Mouse (Mus musculus) embryo, embryonic 10 days (tissue): Measurements from ENCODE around the gene Rptor.

Source experiments
- DNase-seq: peaks from one replicate; pipeline ENCODE4 v3.0.0-alpha.2; 2015; ENCODE audit warnings: low spot score

The Rptor gene

DNA sequence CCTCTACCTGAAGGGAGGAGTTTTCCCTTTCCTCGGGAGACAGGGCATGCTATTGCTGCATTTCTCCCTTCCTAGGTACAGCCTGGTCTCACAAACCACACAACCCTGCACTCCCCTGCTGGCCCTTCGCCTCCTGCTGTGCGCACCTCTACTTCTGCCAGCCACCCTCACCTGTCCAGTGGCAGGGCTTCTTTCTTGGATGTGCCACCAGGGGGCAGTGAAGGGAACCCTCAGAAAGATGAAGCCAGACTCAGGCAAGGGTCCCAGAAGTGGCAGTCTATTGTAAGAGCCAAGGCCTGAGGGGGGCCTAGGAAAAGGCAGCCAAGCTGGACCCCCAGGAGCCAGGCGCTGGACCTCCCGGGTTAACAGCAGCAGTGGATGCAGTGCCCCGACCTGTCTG, 332.8 kb downstream of the Rptor start:
- DNase-seq = peak; percentile 79

DNA sequence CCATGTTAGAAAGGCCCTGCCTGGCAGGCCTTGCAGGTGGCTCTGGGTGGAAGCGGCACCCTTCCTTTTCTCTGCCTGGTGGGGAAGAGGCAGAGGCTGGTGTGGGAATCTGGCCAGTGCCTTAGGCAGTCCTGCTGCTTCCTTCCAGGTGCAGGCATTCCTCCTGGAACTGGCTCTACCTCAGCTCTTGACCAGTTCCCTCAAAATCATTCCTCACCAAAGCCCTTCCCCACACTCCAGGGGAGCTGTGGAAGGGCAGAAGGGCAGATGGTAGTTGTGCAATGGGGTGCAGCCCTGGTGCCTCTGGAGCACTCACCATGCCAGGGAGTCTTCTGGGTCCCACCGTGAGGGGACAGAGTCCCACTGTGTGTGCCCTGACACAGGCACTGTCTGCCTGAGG, 333.8 kb downstream of the Rptor start:
- no peak for DNase-seq

DNA sequence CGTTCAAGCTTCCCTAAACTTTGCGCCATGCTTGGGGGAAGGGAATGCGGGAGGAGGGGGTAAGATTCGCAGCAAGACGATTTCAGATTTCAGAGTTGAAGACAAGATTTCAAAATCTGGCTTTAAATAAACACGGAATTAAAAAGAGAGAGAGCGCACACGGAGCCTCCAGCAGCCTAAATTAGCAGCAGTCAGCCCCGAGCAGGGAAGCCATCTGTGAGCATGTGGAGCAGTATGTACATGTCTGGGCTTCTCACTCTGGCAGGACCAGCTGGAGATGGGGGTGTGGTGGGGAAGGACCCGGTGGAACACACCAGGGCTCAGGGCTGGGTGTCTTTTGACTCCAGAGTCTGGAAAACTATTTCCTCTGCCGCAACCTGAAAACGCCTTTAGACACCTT, 334.5 kb downstream of the Rptor start:
- no peak for DNase-seq

DNA sequence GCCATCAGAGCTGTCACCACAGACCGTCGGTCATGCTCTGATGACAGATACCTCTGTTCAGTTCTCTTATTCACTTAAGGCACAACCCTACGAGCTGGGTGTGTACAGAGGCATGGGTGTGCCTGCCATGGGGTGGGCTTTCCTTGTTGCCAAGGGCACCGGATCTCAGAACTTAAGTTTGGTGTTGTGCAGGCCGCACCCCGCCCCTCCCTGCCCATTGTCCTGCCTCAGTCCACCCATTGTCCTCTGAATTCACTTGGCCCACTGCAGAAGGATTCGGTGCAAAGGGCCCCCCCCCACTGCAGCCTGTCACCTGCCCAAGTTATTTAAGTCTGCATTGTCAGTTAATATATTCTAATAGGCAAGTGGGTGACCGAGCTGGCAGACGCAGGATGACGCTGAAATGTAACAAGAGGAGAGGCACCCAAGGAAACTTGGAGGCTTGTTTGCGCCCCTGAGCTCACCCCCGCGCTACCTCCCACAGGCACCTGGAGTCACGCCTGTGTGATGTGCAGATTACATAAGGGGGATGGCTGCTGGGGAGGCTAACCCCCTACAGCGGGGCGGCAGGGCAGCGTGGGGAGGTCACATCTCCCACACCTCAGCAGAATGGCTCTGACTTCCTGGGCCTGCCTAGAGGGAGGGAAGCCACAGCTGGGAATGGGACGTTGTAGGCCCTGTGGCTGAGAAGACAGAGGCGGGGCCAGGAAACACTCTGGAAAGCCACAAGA, 335.2 kb downstream of the Rptor start:
- DNase-seq = no peak

DNA sequence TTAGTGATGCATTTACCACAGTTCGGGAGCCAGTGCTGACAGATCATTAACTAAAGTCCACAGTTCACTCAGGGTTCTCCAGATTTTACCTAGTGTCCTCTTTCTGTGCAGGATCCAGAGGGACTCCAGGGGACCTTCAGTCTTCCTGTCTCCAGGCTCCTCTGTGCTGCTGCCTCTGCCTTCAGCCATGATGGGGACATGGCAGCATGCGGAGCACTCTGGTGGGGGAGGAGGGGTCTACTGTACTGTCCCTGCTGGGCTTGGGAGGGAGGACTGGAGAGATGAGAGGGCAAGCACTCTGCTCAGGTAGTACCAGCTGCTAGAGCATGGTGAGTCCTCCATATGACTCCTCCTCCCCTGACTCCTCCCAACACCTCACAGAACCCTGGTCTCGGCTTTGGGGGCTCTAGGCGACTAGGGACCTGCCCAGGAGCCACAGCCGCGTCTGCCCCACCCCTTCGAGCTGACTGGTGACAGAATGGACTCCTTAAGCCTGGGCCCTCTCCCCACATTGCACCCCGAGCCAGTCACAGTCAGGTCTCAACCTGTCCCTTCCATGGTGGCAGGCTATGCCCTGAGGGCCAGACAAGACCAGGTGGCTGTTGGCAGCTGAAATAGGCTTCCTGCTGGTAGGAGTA, 336.5 kb downstream of the Rptor start:
- no peak for DNase-seq

DNA sequence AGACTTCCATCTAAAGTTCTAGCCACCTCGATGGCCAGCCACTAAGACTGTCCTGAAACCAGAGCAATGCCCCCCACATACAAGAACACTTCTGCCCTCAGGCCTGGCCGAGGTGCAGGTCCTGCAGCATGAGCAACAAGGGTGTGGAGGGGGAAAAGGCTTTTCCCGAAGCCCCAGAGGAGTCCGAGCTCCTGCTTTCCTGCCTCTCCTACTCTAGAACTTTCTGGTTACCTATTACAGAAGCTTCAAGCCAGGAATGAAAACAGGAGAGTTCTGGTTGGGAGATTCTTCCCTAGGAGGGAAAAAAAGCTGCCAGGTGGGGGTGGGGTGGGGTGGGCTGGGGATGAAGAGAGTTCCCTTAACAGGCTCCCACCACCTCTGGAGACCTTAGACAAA, 337.0 kb downstream of the Rptor start:
- DNase-seq = no peak

DNA sequence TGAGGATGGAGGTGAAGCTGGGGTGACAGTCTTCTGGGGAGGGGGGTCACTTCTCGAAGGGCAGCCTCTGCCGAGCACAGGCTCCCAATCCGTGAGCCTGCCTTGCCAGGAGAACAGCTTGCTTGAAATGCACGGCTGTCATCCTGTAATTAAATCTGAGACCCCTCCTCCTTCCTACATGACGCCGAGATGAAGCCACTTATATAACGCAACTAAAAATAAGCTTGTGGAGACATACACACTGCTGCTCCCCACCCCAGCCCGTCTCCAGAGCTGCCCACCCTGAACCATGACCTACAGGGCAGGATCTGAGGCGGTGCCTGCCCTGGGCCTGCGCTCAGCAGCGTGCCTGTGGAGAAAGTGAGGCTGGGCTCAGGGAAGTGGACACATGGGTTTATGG, 337.4 kb downstream of the Rptor start:
- DNase-seq = no peak

DNA sequence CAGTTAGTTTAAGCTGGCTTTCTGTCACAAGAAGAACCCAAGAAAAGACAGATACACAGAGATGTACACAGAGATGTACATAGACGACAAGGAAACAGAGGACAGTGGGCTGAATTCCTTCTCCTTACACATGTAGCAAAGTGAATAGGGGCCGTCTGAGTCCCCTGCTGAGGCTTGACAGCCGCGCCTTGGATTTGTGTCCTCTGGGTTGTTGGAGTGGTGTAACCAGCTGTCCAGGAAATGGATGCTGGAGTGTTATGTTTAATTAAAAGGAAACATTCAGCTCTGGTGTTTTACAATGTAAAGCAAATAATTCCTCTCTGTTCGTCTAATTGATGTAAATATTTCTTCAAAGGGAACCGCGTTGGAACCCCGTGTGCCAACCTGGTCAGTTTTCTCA, 339.1 kb downstream of the Rptor start:
- DNase-seq = no peak

DNA sequence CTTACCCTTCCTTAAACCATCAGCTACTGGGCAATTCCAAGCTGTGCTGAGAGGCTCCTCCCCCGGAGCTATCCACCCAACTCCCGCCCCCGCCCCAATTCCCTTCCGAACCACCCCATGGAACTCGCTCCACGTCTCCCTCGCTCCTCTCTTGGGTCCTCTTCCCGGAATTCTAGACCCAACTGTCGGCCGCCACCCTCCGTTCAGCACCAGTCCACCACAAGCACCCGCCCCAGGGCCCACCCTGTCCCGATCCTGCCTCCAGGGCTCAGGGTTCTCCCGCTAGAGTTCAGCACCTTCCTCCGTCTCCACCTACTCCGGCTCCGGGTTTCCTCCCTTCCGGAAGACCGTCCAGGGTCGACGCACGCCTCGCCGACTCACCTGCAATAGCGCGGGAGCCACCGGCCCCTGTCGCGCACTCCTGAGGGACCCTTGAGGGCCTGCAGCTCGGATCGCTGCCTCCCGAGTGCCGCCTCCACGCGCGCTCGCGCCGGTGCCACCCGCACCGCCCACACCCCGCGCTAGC, 339.6 kb downstream of the Rptor start:
- peak; percentile 73 for DNase-seq

DNA sequence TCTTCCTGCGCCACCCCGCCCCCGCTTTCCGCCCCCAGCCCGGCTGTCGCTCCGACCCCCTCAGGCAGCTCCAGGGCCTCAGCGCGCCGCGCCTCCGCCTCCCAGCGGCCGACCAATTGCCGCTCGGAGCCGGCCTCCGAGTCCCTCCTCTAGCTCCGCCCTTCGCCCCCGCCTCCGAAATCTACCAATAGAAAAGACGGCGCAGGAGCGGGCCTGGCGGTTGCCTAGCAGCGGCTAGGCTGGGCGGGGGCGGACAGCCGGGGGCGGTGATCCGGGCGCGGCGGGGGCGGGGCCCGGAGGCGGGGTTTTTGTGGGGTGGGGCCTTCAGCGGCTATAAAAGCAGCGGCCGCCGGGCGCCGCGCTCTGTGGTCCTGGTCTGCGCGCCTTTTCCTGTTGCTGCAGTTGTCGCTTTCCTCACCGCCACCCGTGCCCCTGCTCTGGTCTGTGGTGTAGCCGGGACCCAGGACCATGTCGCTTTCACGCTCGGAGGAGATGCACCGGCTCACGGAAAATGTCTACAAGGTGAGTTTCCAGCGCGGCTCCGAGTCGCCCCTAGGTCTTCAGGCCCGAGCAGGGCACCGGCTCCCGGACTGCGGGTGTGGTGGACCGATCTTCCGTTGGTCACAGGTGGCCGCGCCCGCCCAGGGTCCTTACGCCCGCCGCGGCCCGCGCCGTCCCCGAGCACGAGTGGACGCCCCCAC, 340.2 kb downstream of the Rptor start, which contains the start of gene Baiap2:
TSS of gene Baiap2 (plus strand) at position 37 of the 701 bp plus-strand sequence.
- DNase-seq = peak; percentile 98

DNA sequence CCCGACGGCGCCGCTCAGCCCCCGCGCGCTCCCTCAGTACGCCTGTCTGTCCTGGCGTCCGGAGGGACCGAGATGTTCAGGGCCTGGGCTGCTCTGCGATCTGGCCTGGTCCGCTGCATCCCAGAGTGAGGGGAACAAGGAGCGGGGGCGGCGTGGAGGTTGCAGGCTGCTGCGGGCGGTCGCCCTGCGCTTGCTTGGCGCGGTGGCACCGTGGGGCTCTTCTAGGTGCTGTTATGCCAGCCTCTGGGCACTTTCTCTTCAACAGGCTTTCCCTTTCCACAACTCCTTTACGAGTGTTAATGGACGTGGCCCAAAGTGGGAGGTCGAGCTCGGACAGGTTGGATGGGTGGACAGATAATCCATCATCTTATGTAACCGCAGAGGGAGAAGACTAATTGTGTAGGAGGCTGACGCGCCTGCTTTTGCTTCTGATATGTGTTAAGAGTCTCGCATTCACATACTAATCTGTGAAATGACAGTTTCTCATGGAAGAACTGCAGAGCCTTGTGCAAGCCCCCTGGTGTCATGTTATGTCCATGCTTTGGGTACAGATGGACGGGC, 340.8 kb downstream of the Rptor start:
- DNase-seq = peak; percentile 54

DNA sequence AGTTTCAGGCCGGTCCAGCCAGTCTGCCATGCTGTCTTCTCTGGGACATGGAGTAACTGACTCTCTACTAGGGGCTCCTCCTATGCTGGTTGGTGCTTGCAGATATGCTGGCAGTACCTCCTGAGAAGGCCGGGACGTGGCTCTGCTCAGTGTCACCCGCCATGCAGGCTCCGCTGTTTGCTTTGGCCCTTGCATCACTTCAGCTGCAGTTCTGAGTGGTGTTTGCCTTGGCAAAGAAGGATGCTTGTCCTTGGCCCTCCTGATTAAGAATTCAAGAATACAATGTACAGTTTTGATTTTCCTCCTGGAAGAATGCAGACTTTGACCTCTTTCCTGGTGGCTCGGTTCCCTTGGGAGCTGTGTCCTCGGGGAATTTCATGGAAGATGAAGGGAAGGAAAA, 342.6 kb downstream of the Rptor start:
- DNase-seq = no peak

DNA sequence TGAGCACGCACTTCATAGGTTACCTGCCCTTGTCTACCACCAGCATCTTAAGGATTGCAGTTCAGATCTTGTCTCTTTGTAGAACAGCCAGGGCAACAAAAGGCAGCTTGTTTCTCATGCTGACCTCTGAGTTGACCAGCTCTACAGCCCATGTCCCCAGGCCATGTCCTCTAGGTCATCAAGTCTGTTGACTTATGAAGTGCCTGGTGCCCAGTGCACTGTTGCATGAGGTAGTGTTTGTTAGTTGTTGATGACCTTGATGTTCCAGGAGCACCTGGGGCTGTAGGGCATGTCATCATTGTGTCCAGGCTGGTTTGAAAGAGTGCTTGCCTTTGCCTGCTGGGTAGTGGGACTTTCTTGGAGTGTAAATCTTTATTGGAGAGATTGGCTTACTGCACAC, 344.7 kb downstream of the Rptor start:
- no peak for DNase-seq

DNA sequence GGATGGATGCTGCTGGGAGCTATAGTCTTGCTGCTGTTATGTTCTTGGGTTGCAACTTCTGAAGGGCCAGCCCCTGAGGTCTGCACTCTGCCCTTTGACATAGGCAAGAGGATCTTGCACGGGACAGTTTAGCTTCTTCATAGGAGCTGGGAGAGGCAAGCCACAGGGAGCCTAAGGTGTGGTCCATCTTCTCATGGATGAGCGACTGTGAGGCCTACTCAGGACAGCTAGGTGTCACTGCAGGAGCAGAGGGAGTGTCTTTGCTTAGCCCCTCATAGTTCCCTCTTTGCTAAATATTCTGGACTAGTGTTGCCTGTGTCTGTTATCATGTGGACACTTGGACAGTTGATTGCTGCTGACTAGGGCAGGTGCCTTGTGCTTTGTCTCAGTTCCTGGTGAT, 345.2 kb downstream of the Rptor start:
- no peak for DNase-seq

DNA sequence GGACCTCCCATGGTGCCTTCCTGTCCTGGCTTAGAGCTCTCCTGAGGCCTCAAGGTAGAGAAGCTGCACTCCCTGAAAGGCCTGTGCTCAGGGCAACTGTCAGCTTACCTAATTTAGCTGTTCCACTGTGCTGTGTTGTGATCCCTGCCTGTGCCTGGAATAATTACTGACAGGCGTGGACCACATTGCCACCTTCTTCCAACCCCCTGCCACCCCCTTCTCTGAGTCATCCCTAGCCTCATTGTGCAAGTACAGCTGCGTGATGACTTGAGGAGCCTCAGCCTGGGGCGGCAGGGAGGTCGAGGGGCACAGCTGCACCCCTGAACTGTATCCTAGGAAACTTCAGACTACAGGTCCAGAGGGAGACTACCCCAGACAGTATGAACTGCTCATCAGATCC, 345.6 kb downstream of the Rptor start:
- no peak for DNase-seq

DNA sequence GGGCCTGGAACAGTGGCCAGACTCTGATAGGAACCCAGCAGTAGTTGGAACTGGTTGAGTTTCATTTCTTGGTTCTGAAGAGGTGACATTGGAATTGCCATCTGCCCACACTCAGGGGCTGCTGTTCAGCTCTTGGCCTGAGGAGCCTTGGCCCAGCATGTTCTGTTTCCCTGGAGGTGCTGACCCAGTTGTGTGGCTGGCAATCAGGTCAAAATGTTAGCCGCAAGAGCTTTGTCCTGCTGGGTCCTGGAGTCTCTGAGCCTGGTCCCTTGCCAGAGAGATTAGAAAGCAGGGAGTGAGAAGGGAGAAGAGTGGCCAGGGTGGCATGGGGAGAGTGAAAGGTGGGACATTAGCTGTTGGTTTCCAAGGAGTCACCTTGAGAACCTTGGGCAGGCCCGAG, 346.1 kb downstream of the Rptor start:
- DNase-seq = no peak
